Mouse (Mus musculus) thymus, postnatal 25 days (tissue): ENCODE data around the gene Ppp6r2.
A peak's percentile ranks its signal among the peaks of the same experiment; 100 is the strongest.

Experiments used
- DNase-seq: peaks from one replicate; pipeline ENCODE4 v3.0.0; 2022

Ppp6r2 gene

DNA sequence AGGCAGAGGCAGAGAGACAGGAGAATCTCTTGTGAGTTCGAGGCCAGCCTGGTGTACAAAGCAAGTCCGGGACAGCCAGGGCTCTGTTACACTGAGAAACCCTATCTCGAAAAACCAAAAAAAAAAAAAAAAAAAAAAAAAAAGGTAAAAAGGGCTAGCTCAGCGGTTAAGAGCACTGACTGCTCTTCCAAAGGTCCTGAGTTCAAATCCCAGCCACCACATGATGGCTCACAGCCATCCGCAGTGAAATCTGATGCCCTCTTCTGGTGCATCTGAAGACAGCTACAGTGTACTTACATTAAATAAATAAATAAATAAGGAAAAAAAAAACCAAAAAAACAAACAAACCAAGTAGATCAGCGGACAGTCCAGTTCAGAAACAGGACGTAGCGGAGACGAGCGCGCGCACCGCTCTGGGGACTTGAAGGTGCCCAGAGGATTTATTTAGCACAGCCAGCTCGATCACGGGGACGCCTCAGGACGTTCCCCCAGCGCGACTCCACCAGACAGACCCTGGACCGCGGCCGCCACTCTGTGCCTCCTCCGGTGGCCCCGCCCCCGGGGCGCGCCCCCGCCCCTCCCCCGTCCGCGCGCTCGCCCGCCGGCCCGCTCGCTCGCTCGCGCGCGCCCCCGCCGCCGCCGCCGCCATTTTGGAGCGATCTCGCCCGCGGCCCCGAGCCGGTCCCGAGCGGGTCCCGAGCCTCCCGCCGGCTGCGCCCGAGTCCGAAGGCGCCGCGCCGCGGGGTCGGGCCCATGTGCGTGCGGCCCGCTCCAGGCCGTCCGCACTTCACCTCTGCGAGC, at the start of gene Ppp6r2:
Gene Ppp6r2 (plus strand): TSS at position 639 of the 801 bp plus-strand sequence.
- peak; percentile 85 for DNase-seq

DNA sequence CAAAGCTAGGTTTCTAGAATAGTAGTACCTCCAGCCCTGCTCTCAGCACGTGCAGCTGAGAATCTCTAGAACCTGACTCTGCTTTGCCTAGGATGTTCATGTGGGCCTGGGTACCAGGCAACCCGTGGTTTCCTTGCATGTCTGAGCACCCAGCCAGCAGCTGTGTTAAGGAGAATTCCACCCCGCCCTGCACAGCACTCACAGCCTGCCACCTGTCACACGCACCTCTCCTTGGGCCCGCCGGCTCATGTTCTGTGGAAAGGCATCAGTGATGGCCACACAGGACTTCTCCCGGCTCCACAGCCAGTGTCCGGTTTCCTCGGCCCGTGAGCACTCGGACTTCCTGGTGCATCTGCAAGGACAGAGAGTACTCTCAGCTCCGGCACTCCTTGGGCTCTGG, 45.9 kb upstream of the Ppp6r2 start:
- DNase-seq = no peak

- DNase-seq = no peak
Observed at GRCm38 (mm10) chr15:89168922-89169321, 42.4 kb upstream of the Ppp6r2 start.

DNA sequence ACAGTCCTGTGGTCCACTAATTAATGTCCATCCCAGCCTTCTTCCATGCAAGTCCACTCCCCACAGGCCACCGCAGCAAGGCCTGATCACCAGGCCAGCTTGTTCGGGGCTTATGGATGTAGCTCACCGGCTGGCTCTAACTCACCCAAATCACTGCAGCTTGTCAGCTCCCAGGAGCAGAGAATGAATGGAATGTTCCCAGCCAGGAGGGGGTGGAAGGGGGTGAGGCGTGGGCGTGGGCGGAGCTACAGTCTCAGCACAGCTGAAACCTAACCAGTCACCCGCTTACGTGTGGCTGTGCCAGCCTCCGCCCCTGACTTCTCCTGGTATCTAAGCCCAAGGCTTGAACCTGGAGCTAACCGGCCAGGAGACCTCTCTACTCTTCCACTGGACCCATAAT, 41.9 kb upstream of the Ppp6r2 start:
- DNase-seq = no peak

- no peak for DNase-seq
Observed at GRCm38 (mm10) chr15:89170102-89170501, 41.3 kb upstream of the Ppp6r2 start.

GRCm38 (mm10) chr15:89171526-89172051, 39.8 kb upstream of the Ppp6r2 start:
- no peak for DNase-seq

DNA sequence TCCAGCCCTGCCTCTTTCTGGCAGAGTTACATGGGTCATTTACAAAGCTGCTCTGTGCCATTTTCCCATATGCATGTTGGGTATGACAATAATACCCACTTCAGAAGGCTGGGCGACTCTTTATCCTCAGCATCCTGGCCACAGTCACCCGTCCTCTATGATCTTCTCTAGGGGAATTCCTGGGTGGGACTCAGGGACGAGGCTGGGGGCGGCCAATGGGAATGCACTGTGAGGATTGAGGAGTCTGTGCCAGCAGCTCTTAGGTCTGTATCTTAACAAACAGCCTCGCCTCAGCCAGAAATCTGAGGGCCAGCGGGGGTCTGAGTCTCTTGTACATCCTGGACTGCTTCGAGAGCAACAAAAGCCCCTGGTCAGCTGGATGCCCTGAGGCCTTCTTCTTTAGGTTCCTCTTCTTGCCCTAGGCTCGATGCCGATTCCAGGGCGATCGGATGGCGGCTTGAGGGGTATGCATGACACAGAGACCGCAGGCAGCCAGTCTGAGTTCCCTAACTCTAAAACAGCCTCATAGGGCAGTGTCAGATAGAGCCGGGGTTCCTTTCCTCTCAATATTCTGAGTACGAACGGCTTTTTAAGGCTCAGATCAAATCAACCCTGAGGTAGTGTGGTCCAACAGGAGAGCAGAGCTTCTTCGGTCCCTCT, 38.9 kb upstream of the Ppp6r2 start:
- DNase-seq = no peak

DNA sequence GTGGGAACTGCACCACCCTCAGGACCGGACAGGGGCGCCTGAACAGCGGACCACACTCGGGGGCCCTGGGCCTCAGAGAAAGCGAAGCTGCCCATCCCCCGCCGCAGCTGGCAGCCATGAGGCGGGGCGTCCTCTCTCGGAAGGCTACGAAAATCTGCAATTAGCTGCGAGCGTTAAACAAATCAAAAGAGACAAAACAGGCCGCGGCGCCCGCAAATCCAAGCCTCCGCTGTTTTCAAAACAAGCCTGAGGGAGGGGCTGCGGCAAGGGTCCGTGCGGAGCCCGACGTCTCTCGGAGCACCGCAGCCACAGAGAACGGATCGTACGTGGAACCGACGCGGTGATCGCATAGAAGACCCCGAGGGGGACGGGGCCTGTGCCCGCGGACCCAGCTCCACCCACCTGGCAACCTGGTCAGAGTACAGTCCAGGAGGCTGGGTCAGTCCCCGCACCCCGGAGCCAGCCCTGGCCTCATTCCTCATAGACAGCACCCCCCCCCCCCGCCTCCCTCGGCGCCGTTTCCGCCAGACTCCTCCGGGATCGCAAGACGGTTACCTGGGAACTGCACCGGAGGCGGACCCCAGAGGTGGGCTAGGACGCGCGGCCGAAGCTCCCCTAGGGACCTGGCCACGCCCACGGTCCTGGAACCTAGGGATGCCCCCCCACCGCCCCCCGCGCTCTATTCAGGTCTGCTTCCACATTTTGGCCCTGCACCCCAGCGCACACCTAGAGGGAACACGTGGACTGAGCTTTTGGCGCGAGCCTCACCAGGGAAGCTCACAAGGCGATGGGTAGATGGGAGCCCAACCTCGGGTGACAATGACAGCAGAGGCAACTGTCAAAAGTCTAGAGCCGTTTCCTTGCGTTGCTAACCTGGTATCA, 38.1 kb upstream of the Ppp6r2 start:
- DNase-seq = peak; percentile 13

- no peak for DNase-seq
Observed at GRCm38 (mm10) chr15:89173906-89174214, 37.5 kb upstream of the Ppp6r2 start.

DNA sequence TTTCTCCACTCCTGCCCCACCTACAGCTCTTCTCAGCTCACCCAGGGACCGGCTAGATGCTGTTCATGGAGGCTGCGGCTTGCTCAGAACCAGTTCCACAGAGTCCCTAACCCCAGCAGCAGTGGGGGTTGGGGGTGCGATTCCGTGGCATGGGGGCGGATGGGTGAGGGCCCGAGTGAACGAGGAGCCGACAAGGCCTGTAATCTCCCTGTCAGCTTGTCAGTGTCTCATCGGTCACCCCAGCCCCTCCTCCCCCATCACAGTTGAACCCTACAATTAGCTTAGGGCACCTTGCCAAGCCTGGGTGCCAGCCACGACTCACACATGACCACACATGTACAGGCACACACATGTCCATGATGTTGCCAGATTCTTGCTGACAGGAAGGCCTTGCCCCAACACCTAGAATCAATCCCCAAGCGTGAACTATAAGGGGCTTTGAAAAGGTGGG, 36.4 kb upstream of the Ppp6r2 start:
- DNase-seq = no peak

DNA sequence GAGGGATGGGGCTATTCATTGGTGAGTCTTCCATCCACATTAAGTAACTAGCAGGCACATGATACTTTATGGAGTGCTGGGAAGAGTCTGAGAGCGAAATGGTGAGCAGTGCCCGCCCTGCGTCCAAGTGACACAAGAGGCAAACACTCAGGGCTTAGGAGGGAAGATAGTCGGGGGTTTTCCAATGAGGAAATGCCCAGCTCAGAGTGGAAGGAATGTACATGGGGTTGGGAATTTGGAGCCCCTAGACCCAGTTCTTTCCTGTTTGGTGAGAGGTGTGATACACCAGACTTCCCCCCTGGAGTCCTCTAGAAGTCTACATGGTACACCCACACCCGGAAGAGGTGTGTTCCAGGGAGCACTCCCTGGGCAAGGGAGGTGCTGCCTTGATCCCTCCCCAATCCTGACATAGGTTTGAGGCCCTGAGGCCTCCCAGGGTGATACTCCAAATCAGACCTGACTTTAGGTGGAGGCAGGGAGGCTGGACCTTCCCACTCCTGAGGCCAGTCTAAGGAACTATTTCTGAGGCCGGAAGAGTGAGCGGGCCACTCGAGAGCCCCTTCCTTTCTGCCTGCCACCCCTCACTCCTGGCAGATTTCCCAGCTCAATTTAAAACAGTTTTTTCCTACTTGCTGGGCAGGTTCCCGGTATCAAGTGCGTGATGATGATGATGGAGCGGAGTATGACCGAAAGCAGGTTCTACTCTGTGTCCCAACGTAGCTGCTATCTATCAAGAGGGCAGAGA, 35.8 kb upstream of the Ppp6r2 start:
- DNase-seq = no peak

GRCm38 (mm10) chr15:89177121-89177520, 34.2 kb upstream of the Ppp6r2 start:
- DNase-seq = peak; percentile 28

GRCm38 (mm10) chr15:89177576-89178259, 33.6 kb upstream of the Ppp6r2 start:
- DNase-seq = no peak

DNA sequence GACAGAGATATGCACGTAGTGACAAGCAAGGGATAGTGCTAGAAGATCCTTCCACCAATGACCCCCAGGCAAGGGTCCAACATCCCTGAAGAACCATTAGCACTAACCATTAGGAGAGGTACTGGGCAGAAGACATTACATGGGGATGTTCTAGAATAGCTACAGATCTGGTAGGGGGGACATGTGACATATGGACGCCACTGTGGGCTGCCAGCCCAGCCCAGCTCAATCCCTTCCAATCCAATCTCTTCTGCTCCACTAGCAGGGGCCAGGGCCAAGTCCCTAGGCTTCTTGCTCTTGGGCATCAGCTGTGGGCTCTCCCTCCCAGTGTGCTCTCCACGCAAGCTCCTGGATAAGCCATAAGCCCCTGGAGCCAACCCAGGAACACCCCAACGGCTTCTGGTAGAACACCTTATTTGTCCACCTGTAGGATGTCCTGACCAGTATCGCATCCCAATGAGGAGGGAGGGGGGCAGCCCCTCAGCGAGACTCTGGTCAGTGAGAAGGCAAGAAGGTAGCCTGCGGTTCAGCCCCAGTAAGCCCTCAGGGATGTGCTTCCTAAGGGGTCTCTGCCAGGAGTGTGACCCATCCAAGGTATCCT, 33.0 kb upstream of the Ppp6r2 start:
- DNase-seq = no peak

- peak; percentile 20 for DNase-seq
Observed at GRCm38 (mm10) chr15:89178954-89179629, 32.3 kb upstream of the Ppp6r2 start.

DNA sequence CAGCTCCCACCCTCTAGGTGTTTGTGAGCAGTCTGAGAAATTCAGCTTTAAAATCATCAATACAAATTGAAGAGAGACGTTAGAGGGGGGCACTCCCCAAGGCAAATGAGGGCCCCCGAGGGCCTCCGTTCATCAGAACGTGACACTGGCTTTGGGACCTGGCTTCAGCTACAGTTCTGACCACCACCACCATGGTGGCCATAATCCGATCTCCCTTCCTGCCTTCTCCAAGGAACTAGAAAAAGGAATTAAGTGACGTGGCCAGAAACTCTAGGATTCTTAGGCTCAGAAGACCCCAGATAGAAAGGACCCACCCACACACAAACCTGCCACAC, 31.8 kb upstream of the Ppp6r2 start:
- no peak for DNase-seq

- no peak for DNase-seq
Observed at GRCm38 (mm10) chr15:89180081-89180541, 31.2 kb upstream of the Ppp6r2 start.

- no peak for DNase-seq
Observed at GRCm38 (mm10) chr15:89180571-89181229, 30.7 kb upstream of the Ppp6r2 start, which contains the start of gene Plxnb2. Plxnb2 (minus strand) TSS chr15:89180788.

- DNase-seq = no peak
Observed at GRCm38 (mm10) chr15:89181561-89182270, 29.6 kb upstream of the Ppp6r2 start.

- DNase-seq = no peak
Observed at GRCm38 (mm10) chr15:89182328-89182741, 29.0 kb upstream of the Ppp6r2 start.
